Mouse (Mus musculus) megakaryocyte progenitor cell, adult 5-6 weeks (primary cell): ENCODE measurements at regions not wholly inside any gene's neighbourhood (a gene's known extent, or its start where the extent isn't known, plus 50 kb on each side); places are given as distances from the start of the nearest gene placed in this dataset.
"Not testable (repeated sequence)": the region's sequence is repeated elsewhere in the genome, so short reads cannot be mapped to it uniquely, and the experiment has no call there.

Experiments used
- ATAC-seq: replicated peaks from 2 replicates; pipeline ENCODE4 v1.8.0; 2016; ENCODE audit warnings: mild to moderate bottlenecking, moderate TSS enrichment, inconsistent platforms; ENCODE audit not compliant: poor library complexity

DNA sequence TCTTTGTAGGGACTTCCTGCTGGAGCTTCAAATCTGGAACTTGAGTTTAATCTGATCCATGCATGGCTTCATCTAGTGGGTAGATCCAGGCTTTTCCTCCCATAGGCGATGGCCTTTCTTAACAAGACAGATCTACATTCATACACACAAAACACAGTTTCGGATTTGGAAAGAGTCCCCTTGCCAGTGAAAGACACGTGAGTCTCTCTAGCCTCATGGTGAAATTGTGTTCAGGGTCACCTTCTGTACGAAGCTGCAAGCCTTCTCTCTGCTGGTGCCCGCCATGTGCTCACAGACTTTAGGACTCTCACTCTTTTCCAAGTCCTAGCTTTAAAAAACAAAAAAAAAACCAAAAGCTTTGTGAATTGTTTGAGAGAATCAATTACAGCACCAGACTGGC, 51.4 kb upstream of the Dlx2 start:
- no peak for ATAC-seq

DNA sequence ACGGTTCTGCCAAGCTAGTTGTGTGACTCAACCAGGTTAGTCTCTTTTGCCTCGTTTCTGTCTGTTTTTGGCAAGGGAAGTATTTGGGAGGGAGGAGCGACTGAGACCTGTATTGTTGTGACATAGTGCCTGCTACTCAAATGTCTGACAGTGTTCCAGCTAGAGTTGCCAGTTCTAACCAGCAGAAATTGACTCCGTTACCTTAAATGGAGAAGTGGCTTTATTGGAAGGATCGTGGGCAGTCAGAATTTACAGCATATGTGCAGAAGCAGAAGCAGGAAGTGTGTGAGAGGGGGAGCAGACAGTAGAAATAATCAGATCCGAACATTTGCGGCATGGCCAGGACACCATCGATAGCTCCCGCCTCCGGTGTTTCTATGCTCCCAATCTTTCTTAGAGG, 51.8 kb upstream of the Dlx2 start:
- peak; percentile 72 for ATAC-seq

DNA sequence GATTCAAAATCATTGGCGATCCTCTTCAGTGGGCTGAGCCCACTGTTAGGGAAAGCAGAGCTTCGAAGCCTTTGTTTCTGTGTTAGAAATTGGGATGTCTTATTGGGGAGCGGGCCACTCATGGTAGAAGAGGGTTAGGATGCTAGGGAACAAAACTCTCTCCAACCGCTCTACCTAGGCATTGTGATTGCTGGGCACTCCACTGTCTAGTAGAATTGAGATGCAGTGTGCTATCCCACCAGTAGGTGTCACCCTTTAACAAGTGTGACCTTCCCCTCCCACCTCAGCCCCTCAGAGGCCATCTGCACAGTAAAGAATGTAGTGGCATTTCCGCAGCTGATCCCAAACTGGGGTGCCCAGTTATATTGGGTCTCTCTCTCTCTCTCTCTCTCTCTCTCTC, 52.2 kb upstream of the Dlx2 start:
- peak; percentile 93 for ATAC-seq

DNA sequence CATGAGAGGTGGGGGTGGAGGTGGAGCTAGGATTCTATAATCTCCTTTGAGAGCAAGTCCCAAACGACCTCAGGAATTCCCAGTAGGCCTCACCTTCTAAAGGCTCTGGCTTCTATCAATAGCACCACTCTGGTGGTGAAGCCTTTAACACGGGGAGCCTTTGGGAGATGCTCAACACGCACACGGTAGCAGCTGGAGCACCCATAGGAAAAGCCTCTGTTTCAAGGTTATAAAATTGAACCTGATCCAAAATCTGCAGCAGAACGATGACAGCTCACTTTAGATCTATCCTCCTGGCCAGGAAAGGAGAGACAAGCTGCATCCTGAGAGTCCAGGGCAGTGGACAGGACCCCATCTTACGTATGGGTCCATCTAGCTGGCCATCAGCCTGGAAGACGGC, 53.7 kb upstream of the Dlx2 start:
- no peak for ATAC-seq

DNA sequence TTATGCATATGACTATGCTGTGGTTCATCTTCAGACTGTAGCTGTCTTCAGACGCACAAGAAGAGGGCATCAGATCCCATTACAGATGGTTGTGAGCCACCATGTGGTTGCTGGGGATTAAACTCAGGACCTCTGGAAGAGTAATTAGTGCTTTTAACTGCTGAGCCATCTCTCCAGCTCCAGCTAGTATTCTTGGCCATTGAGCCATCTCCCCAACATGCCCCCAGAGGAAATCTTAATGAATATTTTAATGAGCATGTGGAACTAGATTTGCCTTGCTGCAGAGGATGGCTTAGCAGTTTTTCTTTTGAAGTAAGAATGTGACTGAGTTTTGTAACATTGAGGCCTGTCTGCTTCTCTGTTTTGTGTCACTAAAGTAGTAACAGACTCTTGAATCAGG, 54.4 kb upstream of the Dlx2 start:
- no peak for ATAC-seq

DNA sequence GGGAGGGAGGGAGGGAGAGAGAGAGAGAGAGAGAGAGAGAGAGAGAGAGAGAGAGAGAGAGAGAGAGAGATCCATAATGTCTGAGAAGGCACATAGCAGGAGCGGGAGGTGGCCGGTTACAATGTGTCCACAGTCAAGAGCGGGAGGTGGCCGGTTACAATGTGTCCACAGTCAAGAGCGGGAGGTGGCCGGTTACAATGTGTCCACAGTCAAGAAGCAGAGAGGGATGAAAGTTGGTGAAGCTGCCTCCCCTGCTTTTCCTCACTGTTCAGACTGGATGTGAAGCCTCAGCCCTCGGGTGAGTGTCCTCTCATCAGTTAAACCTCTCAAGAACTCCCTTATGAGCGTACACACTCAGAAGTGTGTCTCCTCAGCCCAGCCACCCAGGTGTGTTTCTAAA, 57.2 kb upstream of the Dlx2 start:
- not testable (repeated sequence) for ATAC-seq

DNA sequence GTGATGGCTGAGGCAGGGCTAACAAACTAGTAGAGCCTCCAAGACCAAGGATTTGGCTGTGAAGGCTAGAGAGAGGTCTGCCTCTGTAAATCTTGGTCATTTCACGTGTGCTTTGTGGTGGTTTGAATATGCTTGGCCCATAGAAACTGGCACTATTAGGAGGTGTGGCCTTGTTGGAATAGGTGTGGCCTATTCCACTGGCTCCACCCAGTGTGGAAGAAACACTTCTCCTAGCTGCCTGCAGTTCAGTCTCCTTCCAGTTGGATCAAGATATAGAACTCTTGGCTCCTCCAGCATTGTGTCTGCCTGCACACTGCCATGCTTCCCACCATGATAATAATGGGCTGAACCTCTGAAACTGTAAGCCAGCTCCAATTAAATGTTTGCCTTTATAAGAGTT, 59.1 kb upstream of the Dlx2 start:
- no peak for ATAC-seq

DNA sequence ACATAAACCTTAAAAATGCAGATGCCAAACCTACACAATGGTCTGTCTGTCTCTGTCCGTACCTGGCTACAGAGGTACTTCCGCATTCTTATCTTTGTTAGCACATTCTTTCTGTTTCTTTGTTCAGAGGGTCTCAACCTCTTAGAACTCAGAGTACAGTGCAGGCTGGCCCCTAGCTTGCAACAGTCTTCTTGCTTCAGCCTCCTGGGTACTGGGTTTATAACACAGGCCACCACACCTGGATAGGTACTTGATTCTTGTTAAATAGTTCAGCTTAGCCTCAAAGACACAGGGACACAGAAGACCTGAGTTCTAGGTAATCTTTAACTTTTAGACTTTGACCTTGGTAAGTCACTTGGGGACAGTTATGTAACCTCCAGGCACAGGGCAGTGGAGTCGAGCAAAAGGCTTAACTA, 60.5 kb upstream of the Dlx2 start:
- no peak for ATAC-seq

DNA sequence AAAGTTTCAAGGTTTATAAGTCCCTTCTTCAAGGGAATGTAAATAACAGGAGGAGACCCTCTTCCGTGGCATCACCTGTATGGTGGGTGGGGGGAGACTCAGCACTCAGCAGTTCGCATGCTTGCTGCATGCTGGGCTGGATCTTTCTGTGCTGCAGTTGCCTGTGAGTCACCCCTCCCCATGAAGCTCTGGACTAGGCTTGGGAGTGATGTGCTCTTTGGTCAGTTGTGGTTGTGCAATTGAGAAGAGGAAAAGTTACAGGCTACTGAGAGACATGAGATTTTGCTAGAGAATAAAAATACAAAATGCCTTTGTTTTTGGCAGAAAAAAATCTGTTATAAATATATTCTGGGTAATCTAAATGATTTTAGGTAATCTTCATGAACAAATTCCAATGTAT, 66.7 kb upstream of the Dlx2 start:
- 0 out of 2 replicates have a peak, but pooled peaks have one; percentile 20 for ATAC-seq

DNA sequence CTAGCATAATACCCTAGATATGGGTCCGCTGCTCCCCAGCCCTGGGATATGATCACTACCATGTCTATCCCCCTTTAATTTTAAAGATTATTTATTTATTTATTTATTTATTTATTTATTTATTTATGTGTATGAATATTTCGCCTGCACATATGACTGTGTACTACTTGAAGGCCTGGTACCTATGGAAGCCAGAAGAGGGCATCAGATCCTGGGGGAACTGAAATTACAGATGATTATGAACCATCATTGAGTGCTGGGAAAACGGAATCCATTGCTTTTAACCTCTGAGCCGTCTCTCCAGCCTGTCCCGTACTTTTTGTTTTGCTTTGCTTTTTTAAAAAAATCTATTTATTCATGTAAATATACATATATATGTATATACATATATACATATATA, 70.0 kb upstream of the Dlx2 start:
- ATAC-seq, result no peak

DNA sequence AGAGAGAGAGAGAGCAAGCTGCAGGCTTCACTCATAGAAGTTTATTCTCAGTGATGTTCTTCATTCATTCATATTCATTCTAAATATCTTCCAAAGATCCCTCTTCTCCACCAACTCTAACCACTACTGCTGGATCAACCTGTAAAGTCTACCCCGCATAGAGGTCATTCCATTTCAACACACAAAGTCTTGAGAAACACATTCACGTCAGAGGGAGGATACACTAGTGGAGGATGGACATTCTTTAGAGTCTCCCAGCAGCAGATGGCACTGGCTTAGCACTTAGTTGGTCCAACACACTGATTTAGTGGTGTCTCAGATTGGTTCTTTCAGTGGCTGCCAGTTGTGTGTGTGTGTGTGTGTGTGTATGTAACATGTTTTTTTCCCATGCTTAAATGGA, 74.9 kb upstream of the Dlx2 start:
- ATAC-seq, result no peak

DNA sequence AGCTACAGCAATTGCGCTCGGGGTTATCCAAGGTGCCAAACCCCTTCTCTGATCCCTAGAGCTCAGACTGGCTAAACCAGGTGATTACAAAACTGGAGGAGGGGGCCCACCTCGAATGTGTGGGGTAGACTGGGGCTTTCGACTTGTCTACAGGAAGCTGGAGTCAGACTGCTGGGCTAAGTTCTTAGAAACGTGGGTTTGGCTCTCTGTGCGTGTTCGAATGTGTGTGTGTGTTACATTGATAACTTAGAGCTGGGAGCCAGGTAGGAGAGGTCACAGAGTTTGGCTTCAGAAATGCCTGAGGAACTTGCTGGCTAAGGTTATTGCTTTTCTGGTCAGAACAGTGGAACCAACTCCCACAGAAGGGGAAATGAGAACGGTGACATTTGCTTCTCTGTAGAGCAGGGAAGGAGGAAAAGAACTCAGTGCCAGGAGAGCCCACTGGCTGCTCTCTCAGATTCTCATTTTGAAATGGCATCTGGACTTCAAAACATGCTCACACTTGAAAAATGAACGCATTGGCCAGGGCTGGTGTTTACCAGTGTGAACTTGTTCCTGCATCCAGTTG, 76.1 kb upstream of the Dlx2 start:
- peak; percentile 64 for ATAC-seq

DNA sequence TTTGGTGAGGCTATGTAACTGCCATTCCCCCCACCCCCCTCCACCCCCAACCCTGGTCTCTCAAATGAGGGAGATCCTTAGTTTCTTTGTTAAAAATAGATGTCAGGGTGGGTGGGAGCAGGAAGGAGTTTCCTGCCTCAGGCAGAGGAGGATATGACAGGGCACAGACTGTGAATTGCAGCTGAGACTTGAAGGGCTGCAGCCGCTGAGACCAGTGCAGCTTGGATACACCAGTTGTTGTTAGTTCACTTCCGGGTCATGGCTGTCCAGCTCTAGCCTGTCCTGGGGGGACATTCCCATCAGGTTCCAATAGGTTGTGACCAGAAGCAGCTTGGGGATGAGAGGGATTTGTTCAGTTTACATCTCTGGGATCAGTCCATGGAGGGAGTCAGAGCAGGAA, 76.6 kb upstream of the Dlx2 start:
- ATAC-seq, result no peak

DNA sequence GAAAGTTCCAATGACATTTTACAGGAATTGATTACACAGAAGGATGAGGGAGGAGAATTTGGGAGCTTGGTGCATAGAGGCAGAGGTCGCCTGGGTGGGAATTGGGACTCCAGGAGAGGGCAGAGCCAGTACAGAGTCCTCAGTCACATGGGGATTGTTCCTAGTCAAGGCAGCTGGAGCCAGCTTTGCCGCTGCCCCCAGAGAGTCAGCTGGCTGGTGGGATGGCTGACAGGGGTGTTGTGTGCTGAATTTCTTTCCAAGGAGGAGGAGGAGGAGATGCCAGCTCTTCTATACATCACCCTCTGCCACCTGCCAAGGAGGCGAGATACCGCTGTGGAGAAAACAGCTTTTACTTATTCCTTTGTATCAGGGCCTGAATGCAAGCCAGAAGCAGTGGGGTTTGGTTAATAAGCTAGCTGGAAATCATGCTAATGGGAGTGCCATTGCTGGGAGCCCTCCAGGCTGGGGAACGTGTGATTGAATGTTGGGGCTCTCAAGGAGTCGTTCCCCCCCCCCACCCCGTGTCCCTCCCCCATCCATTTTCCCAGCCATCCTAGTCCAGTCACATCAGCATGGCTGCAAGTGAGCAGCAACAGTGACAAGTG, 78.8 kb upstream of the Dlx2 start:
- ATAC-seq, result no peak

DNA sequence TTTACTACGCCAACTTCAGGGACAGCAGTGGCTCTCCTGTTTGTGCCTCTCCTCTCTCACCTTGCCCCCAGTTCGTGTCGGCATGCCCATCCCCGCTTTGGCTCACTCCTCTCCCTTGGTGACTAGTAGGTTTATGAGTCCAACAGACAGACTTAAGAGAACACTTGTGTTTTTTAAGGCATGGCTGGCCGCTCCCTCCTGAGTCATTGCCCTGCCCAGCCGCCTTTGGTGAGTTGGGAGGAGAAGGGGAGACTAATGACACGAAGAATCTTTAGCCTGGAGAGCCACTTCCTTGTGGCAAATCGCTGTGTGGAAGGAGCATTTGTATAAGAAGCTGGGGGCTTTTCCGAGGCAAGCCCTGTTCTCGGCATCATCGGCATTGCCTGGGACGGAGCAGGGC, 79.8 kb upstream of the Dlx2 start:
- ATAC-seq, result no peak

DNA sequence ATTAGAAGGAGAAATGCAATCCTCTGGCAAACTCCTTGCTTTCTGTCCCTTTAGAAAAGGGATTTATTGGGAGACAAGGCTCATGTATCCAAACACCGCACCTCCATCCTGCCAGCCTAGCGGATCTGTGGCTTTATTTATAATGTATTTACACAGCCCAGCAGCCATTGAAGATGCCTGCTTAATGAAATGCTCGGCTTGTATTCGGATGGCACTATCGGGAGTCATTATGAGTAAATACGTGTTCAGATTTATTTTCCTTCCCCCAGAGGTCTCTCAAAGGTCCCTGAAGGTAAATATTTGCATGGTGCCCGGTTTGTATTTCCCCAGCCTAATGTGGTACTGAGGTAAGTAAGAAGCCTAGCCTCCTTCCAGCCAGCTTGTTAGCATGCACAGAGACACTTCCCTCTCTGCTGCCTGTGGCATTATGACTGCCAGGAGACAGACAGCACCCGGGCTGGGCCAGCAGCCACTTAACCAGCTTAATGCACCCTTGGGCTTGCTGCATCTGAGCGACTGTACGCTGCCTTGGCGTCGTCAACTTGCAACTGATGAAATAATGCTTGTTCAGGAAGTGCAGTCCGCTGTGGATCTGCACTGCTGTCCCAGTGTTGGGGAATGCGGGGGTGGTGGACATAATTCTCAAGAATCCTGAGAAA, 80.7 kb upstream of the Dlx2 start:
- peak; percentile 35 for ATAC-seq

DNA sequence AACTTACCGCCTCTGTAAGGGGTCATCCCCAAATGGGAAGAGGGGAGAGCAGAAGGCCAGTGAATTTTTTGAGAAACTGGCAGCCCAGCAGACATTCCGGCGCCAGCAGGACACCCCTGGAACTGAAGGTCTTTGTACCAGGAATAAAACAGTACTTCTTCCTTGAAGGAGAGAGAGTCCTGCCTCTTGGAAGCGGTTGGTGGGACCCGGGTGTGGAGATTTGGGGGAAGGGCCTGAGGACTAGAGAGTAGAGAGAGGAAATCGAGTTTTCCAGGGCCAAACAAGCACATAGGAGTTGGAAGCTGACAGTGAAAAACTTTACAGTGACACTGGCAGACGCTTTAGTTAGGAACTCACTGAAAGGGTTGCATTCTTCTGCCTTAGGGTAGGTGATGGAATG, 82.3 kb upstream of the Dlx2 start:
- ATAC-seq, result no peak

DNA sequence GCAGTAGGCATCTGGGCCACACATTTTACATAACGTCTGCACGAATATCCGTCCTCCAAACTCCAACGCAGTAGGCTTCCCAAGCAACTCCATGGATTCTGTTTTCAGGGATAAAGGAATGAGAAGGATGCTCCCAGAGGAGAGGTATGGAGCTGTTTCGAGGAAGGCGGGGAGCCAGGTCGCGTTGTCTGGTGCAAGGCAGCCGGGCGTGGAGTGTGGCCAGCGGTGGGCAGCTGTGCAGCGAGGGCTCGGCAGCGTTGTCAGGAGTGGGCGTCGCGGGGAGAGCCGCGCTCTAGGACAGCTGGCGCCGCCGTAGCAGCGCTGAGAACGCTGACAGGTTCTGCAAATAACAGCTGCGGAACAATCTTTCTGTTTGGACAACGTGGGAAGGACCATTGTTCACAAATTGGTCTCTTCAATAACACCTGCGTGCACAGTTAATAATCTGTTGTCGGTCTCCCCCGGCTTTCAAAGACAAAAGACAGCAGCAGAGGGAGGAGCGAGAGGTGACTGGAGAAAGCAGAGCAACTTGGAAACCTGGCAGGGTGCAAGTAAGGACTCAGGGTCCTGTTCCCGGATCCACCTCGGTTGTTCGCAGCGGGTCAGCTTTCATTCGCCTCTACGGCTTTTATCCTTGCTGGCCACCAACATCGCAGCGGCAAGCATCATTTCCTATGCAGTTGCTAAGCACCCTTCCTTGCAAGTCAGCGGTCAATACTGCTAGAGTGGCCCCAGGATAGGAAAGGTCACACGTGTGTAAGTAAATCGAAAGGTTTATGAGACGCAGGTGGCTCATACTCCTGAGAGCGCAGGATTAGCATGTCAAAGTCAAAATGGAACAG, 83.0 kb upstream of the Dlx2 start:
- ATAC-seq, result peak; percentile 76

DNA sequence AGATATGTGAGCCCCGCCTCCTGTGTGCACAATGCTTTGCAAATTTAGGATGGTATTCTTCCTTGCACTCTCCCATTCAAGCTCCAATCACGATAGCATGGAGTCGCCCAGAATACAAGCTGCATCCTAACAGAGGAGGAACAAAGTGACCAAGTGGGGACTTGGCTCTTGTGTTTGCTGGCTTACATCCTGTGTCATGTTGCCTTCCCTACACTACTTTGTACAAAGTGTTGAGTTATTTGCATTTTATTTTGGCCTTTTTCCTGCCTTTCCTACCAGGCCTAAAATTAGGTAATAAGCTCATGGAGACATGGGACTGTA, 83.5 kb upstream of the Dlx2 start:
- no peak for ATAC-seq

DNA sequence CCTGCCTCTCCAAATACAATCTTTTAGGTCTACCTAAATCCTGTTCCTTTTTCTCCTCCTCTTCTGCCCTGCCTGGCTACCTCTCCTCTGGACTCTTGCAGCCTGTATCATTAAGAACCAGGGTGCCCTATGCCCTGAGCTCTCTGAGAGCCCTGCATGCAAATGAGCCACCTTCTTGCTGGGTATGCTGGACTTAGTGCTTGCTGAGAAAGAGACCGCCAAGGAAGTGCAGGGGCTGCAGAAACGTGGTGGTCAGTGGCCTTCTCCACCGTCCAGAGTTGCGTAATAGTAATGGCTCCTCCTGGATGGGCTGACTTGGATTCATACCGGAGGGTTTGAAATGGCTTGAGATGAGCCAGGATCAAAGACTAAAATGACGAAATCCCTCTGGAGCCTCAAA, 86.9 kb upstream of the Dlx2 start:
- no peak for ATAC-seq

DNA sequence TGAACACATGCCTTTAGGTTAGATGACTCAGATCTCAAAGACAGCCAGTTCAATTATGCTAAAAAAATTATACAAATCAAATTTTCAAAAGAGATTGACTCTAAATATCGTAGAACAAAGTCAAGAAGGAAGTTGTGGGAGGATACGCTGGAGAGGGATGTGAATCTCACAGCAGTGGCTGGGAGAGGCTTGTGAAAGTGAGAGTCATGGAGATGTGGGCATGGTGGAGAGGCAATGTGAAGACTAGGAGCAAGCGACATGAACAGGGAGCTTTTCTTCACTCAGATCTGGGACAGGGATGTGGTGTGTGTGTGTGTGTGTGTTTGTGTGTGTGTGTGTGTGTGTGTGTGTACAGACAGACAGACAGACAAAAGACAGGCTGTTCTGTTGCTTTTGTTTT, 87.9 kb upstream of the Dlx2 start:
- ATAC-seq, result peak; percentile 63

DNA sequence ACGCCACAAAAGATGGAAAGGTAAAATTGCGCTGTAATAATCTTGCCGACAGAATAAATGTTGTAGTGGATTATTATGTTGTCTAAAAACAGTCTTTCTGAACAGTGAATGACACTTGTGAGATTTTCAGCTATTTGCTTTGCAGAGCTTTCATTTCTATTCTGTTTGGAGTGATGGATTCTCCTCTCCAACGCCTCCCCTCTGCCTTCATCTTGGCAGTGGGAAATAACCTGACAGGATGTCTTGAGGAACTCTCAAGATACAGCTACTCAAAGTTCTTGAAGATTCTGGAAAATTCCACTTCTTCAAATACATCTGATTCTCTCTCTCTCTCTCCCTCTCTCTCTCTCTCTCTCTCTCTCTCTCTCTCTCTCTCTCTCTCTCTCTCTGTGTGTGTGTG, 89.6 kb upstream of the Dlx2 start:
- ATAC-seq, result no peak
